Mouse (Mus musculus): Measurements from ENCODE around the gene P4ha3. TPM values are rescaled to one million over a fixed set of nuclear protein-coding genes. Genes with fewer than 3 reads are reported as not detected.

Gene P4ha3
- polyA plus RNA-seq, 1 experiment from 2014 or later = 4.9 TPM

GRCm38 (mm10) chr7:100310290-100310689 lies 25.0 kb downstream of the P4ha3 start:
- peaks cover 4% of the 10 kb centered on the region; the same call in 1 of the 2 replicates for H3K4me1 ChIP-seq (ENCODE audit: control insufficient read depth, insufficient read depth, low read length)
- no peak overlapping the region for H3K4me3 ChIP-seq (ENCODE audit: low read depth, low read length)
- ATAC-seq (ENCODE audit: insufficient read depth, low FRiP score, low TSS enrichment) (no peak), DNase-seq (ENCODE audit: low spot score) (no peak)
- no peak overlapping the region for H3K4me2 ChIP-seq (ENCODE audit: low read depth)
- no peak overlapping the region for H3K9ac ChIP-seq (ENCODE audit: low read length)
- no peak overlapping the region for H3K27ac ChIP-seq (ENCODE audit: low read depth, low read length)
- H3K9me3 ChIP-seq (ENCODE audit: control insufficient read depth, low read length) = no peaks in the 10 kb centered on the region
- no peaks in the 10 kb centered on the region for H3K27me3 ChIP-seq (ENCODE audit: control insufficient read depth, insufficient read depth, low read length)
- 77% methylated on average over 12 of the region's 12 CpGs for WGBS
- H3K36me3 ChIP-seq (ENCODE audit: control insufficient read depth, insufficient read depth, low read length) = no peaks in the 10 kb centered on the region

DNA sequence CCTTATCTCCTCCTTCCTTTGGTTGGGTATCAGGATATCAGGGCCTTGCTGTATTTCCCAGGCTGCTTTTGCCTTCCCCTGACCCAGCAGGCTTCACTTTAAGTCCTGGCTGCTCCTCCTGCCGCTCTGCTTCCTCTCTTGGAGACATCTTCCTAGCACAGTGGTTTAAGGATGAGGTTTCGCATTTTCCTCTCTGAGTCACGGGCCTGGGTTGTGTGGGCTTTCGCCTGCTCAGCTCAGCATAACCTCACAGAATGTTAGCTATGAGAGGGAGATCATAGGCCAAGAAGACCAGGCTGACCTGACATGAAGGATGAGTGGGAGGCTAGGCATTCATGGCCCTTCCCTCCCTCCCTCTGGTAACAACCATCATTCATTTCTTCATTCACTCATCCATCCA lies 27.4 kb downstream of the P4ha3 start:
- Histone ChIP-seq H3K36me3 (ENCODE audit: control insufficient read depth, insufficient read depth, low read length) (no peaks in the 10 kb centered on the region), H3K27me3 (ENCODE audit: control insufficient read depth, insufficient read depth, low read length) (no peaks in the 10 kb centered on the region), H3K9ac (ENCODE audit: low read length) (no peak overlapping the region), H3K4me2 (ENCODE audit: low read depth) (no peak overlapping the region), H3K4me1 (ENCODE audit: control insufficient read depth, insufficient read depth, low read length) (peaks cover 4% of the 10 kb centered on the region; the same call in 1 of the 2 replicates), H3K4me3 (ENCODE audit: low read depth, low read length) (no peak overlapping the region), H3K27ac (ENCODE audit: low read depth, low read length) (no peak overlapping the region), H3K9me3 (ENCODE audit: control insufficient read depth, low read length) (no peaks in the 10 kb centered on the region)
- WGBS = 86% methylated on average over 4 of the region's 4 CpGs
- DNase-seq (ENCODE audit: low spot score) = no peak
- ATAC-seq (ENCODE audit: insufficient read depth, low FRiP score, low TSS enrichment) = no peak

GRCm38 (mm10) chr7:100316924-100317323 lies 31.6 kb downstream of the P4ha3 start:
- DNase-seq (ENCODE audit: low spot score) = no peak
- ATAC-seq (ENCODE audit: insufficient read depth, low FRiP score, low TSS enrichment) = no peak
- no peaks in the 10 kb centered on the region for H3K4me1 ChIP-seq (ENCODE audit: control insufficient read depth, insufficient read depth, low read length)
- H3K9me3 ChIP-seq (ENCODE audit: control insufficient read depth, low read length) = no peaks in the 10 kb centered on the region
- H3K27me3 ChIP-seq (ENCODE audit: control insufficient read depth, insufficient read depth, low read length) = no peaks in the 10 kb centered on the region
- H3K36me3 ChIP-seq (ENCODE audit: control insufficient read depth, insufficient read depth, low read length) = no peaks in the 10 kb centered on the region
- H3K9ac ChIP-seq (ENCODE audit: low read length) = no peak overlapping the region
- 92% methylated on average over 8 of the region's 8 CpGs for WGBS
- no peak overlapping the region for H3K4me3 ChIP-seq (ENCODE audit: low read depth, low read length)
- no peak overlapping the region for H3K4me2 ChIP-seq (ENCODE audit: low read depth)
- H3K27ac ChIP-seq (ENCODE audit: low read depth, low read length) = no peak overlapping the region

DNA sequence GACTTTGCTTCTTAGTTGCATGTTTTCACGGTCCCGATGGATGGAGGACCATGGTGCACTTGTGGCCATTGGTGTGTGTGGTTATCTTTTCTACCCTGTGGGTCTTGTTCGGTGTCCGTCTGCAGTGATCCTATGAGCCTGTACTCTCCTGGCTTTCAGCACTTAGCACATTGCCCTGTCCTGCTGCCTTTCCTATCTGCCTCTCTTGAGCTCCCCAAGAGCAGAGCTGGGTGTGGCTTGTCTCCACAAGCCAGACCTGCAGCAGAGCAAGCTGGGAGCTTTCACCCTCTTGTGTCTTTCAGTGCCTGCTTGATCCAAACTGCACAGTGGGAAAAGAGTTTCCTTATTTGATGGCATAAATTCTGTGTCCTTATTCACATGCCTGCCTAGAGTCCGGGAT lies 32.2 kb downstream of the P4ha3 start:
- H3K9me3 ChIP-seq (ENCODE audit: control insufficient read depth, low read length) = no peaks in the 10 kb centered on the region
- H3K9ac ChIP-seq (ENCODE audit: low read length) = no peak overlapping the region
- H3K4me1 ChIP-seq (ENCODE audit: control insufficient read depth, insufficient read depth, low read length) = no peaks in the 10 kb centered on the region
- H3K4me2 ChIP-seq (ENCODE audit: low read depth) = no peak overlapping the region
- WGBS = 92% methylated on average over 5 of the region's 5 CpGs
- ATAC-seq (ENCODE audit: insufficient read depth, low FRiP score, low TSS enrichment) (no peak), DNase-seq (ENCODE audit: low spot score) (no peak)
- no peaks in the 10 kb centered on the region for H3K36me3 ChIP-seq (ENCODE audit: control insufficient read depth, insufficient read depth, low read length)
- H3K27me3 ChIP-seq (ENCODE audit: control insufficient read depth, insufficient read depth, low read length) = no peaks in the 10 kb centered on the region
- no peak overlapping the region for H3K4me3 ChIP-seq (ENCODE audit: low read depth, low read length)
- H3K27ac ChIP-seq (ENCODE audit: low read depth, low read length) = no peak overlapping the region

DNA sequence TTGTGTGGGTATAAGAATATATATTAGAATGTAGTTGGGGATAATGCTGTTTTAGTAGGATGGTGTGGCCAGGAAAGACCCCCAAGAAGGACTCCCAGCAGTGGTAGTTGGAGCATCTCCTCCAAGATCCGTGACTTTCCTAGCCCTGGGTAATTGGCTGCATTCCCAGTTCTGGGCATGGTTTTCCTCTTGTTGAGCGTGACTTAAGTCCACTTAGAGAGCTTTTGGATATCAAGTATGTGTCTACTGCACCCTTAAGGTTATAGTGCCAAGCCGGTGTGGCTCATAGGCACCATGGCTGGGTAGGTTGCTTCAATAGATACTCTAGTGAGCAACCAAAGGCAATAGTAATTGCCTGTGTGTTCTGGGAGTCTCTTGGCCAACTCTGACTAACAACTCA lies 38.4 kb downstream of the P4ha3 start:
- H3K27ac ChIP-seq (ENCODE audit: low read depth, low read length) = no peak overlapping the region
- ATAC-seq (ENCODE audit: insufficient read depth, low FRiP score, low TSS enrichment) = no peak
- WGBS = 95% methylated on average over 3 of the region's 3 CpGs

DNA sequence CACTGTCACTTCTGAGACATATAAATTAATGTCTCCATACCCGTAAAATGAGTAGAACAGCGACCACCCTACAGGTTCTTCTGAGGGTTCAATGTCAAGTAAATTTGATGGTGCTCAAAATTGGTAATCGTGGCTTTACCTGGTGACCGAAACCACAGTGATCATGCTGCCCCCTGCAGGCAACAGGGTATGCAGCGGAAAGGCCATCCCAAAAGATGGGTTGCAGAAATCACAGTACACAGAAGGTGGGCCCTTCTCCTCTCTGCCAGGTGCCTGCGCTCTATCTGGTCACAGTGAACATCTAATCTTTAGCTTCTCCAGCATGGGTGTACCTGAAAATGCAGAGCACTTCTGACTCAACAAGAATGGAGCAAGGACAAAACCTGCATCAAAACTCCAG lies 40.2 kb downstream of the P4ha3 start:
- no peaks in the 10 kb centered on the region for H3K27me3 ChIP-seq (ENCODE audit: control insufficient read depth, insufficient read depth, low read length)
- no peak overlapping the region for H3K9ac ChIP-seq (ENCODE audit: low read length)
- H3K4me1 ChIP-seq (ENCODE audit: control insufficient read depth, insufficient read depth, low read length) = no peaks in the 10 kb centered on the region
- H3K36me3 ChIP-seq (ENCODE audit: control insufficient read depth, insufficient read depth, low read length) = peaks cover 9% of the 10 kb centered on the region
- no peak overlapping the region for H3K27ac ChIP-seq (ENCODE audit: low read depth, low read length)
- DNase-seq (ENCODE audit: low spot score) = peak; percentile 43
- H3K4me3 ChIP-seq (ENCODE audit: low read depth, low read length) = no peak overlapping the region
- no peaks in the 10 kb centered on the region for H3K9me3 ChIP-seq (ENCODE audit: control insufficient read depth, low read length)
- no peak overlapping the region for H3K4me2 ChIP-seq (ENCODE audit: low read depth)
- no peak for ATAC-seq (ENCODE audit: insufficient read depth, low FRiP score, low TSS enrichment)
- 86% methylated on average over 6 of the region's 6 CpGs for WGBS

More for the DNA sequence above, 38.4 kb downstream of the P4ha3 start:
- Histone ChIP-seq H3K9ac (ENCODE audit: low read length) (no peak overlapping the region), H3K36me3 (ENCODE audit: control insufficient read depth, insufficient read depth, low read length) (peaks cover 6% of the 10 kb centered on the region), H3K4me2 (ENCODE audit: low read depth) (no peak overlapping the region), H3K27me3 (ENCODE audit: control insufficient read depth, insufficient read depth, low read length) (no peaks in the 10 kb centered on the region), H3K4me1 (ENCODE audit: control insufficient read depth, insufficient read depth, low read length) (no peaks in the 10 kb centered on the region), H3K9me3 (ENCODE audit: control insufficient read depth, low read length) (no peaks in the 10 kb centered on the region), H3K4me3 (ENCODE audit: low read depth, low read length) (no peak overlapping the region)
- no peak for DNase-seq (ENCODE audit: low spot score)

- WGBS = 86% methylated on average over 7 of the region's 7 CpGs
- no peak for ATAC-seq (ENCODE audit: insufficient read depth, low FRiP score, low TSS enrichment)
- Histone ChIP-seq H3K4me3 (ENCODE audit: low read depth, low read length) (no peak overlapping the region), H3K4me1 (ENCODE audit: control insufficient read depth, insufficient read depth, low read length) (no peaks in the 10 kb centered on the region), H3K9me3 (ENCODE audit: control insufficient read depth, low read length) (no peaks in the 10 kb centered on the region), H3K9ac (ENCODE audit: low read length) (no peak overlapping the region), H3K27me3 (ENCODE audit: control insufficient read depth, insufficient read depth, low read length) (no peaks in the 10 kb centered on the region), H3K27ac (ENCODE audit: low read depth, low read length) (no peak overlapping the region), H3K4me2 (ENCODE audit: low read depth) (no peak overlapping the region), H3K36me3 (ENCODE audit: control insufficient read depth, insufficient read depth, low read length) (peaks cover 9% of the 10 kb centered on the region)
- no peak for DNase-seq (ENCODE audit: low spot score)
Observed at GRCm38 (mm10) chr7:100327514-100327913, 42.2 kb downstream of the P4ha3 start.

- DNase-seq (ENCODE audit: low spot score) (no peak), ATAC-seq (ENCODE audit: insufficient read depth, low FRiP score, low TSS enrichment) (no peak)
- Histone ChIP-seq H3K4me1 (ENCODE audit: control insufficient read depth, insufficient read depth, low read length) (no peaks in the 10 kb centered on the region), H3K9me3 (ENCODE audit: control insufficient read depth, low read length) (no peaks in the 10 kb centered on the region), H3K36me3 (ENCODE audit: control insufficient read depth, insufficient read depth, low read length) (peaks cover 9% of the 10 kb centered on the region), H3K9ac (ENCODE audit: low read length) (no peak overlapping the region), H3K27me3 (ENCODE audit: control insufficient read depth, insufficient read depth, low read length) (no peaks in the 10 kb centered on the region), H3K27ac (ENCODE audit: low read depth, low read length) (no peak overlapping the region), H3K4me3 (ENCODE audit: low read depth, low read length) (no peak overlapping the region), H3K4me2 (ENCODE audit: low read depth) (no peak overlapping the region)
- WGBS = 95% methylated on average over 4 of the region's 4 CpGs
Observed at GRCm38 (mm10) chr7:100328636-100329035, 43.3 kb downstream of the P4ha3 start.

DNA sequence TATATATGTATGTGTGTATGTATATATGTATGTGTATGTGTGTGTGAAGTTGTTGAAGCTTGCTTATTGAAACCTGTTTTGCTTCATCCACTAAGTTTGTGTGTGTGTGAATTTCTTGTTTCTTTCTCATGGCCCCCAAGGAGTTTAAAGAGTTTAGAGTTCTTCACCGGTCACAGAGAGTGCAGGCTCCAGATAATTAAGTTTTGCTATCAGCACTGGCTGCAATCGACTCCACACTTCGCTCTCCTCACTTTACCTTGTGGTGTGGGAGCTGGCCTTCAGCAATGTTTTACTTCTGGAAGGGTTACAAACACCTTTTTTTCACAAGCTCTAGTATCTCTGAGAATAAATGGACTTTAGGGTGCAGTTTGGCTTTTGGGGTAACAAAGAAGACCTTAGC lies 45.9 kb downstream of the P4ha3 start:
- Histone ChIP-seq H3K4me2 (ENCODE audit: low read depth) (no peak overlapping the region), H3K27me3 (ENCODE audit: control insufficient read depth, insufficient read depth, low read length) (no peaks in the 10 kb centered on the region), H3K9ac (ENCODE audit: low read length) (no peak overlapping the region), H3K4me3 (ENCODE audit: low read depth, low read length) (no peak overlapping the region), H3K4me1 (ENCODE audit: control insufficient read depth, insufficient read depth, low read length) (no peaks in the 10 kb centered on the region), H3K9me3 (ENCODE audit: control insufficient read depth, low read length) (no peaks in the 10 kb centered on the region), H3K27ac (ENCODE audit: low read depth, low read length) (no peak overlapping the region), H3K36me3 (ENCODE audit: control insufficient read depth, insufficient read depth, low read length) (peaks cover 15% of the 10 kb centered on the region)
- WGBS = 94% methylated on average over 3 of the region's 3 CpGs
- ATAC-seq (ENCODE audit: insufficient read depth, low FRiP score, low TSS enrichment) (no peak), DNase-seq (ENCODE audit: low spot score) (no peak)
